Comparison of ENCODE assay signal across 22 mouse cellular contexts in the genomic region with DNA sequence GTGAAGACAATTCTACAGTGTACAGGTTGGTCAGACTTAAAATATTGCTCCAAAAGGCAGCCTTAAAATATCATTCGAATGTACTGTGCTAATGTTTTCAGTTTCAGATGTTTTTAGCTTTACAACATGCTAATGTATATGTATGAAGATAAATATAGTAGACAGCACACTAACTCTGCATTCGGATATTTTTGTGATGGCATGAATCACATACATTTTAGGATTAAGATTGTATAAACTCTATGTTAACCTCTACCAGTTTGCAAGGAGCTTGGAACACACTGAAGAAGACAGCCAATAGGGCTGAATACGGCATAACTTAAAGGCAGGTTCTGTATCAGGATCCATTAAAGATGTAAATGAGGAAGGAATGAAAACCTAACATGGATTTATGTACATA.
"Had no signal": no experiment of that assay in that cellular context is flagged by ENCODE, and none has a peak within 500 bp of the region (broad histone marks: within the 10 kb centered on the region; RNA-seq: fewer than 3 reads in every experiment).

No protein-coding gene starts in this region.

- DNase-seq: heart, postnatal 10 days; heart, postnatal 14 days; heart, postnatal 36 days; heart, postnatal 4 days; kidney, adult 11 months; kidney, adult 18-20 months; kidney, adult 2 months; kidney, adult 8-10 months; kidney, adult 9 months; kidney, postnatal 10 days; kidney, postnatal 14 days; kidney, postnatal 25 days; kidney, postnatal 36 days; kidney, postnatal 4 days; layer of hippocampus, adult 9-11 months; layer of hippocampus, postnatal 36 days had no signal

- ATAC-seq: hindbrain, embryonic 16.5 days; hindbrain, postnatal 0 days; inflammation-experienced regulatory T-cells, adult 6 months; intestine, embryonic 15.5 days; intestine, embryonic 16.5 days; intestine, postnatal 0 days had no signal
